Mouse (Mus musculus): ENCODE data around the gene Nalcn. TPM values are rescaled to one million over a fixed set of nuclear protein-coding genes. Genes with fewer than 3 reads are reported as not detected.

The Nalcn gene
- total and polyA plus RNA-seq, 3 experiments = not detected

DNA sequence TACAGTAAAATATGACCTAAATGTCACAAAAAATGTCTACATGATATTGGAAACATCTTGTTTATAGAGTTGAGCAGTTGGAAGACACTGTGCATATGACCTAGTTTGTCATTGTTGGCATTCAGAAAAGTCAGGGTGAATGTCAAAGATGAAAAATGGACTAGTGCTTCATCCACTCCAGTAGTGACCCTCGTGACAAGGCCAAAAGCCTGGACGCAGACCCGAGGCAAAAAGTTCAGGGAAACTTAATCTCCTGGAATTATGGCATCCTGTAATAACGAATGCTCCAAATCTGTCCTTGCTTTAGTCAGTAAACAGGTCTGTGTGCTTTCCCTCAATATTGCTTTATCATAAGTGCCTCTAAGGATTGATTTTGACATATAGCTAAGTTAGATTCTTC is 51.6 kb downstream of the Nalcn start:
- Histone ChIP-seq H3K27ac (ENCODE audit: insufficient read depth, low read depth) (no peak overlapping the region), H3K4me3 (replicated peaks in 1 of 3; ENCODE audit: low read depth in 2 of 3, low read length in 2 of 3, poor library complexity in 1 of 3) (no peak overlapping the region), H3K36me3 (replicated peaks in 1 of 2; ENCODE audit: control insufficient read depth in 1 of 2, insufficient read depth in 1 of 2, low read length in 1 of 2) (no peaks in the 10 kb centered on the region), H3K9ac (ENCODE audit: insufficient read depth, low read depth) (no peak overlapping the region), H3K4me1 (ENCODE audit: control insufficient read depth in 1 of 2, insufficient read depth in 2 of 2) (no peaks in the 10 kb centered on the region), H3K9me3 (replicated peaks; ENCODE audit: low read length) (no peaks in the 10 kb centered on the region), H3K79me2 (replicated peaks; ENCODE audit: control insufficient read depth, extremely low read depth, insufficient read depth, poor library complexity, severe bottlenecking) (no peaks in the 10 kb centered on the region), H3K4me2 (ENCODE audit: insufficient read depth, low read depth, poor library complexity, severe bottlenecking) (no peak overlapping the region), H3K27me3 (replicated peaks) (no peaks in the 10 kb centered on the region)
- dilution Hi-C loops (cut with MboI; ENCODE audit: extremely low pct_ligation_motif_present, extremely low pct_unique_long_range_greater_than_20kb, low sequenced_read_pairs) (no loop called here), in situ Hi-C loops (cut with MboI; ENCODE audit: low pct_ligation_motif_present, low pct_unique_long_range_greater_than_20kb, low sequenced_read_pairs) (no loop called here)
- TF ChIP-seq JUND (conservative IDR thresholded peaks at IDR 0.05; ENCODE audit: low read depth, low read length) (no peak), RCOR1 (conservative IDR thresholded peaks at IDR 0.05; ENCODE audit: low read depth, low read length) (no peak), ELF1 (IDR thresholded peaks at IDR 0.05; ENCODE audit: low read depth, low read length) (no peak), EP300 (IDR thresholded peaks at IDR 0.05; ENCODE audit: low read length) (no peak), NRF1 (IDR thresholded peaks at IDR 0.05; ENCODE audit: low read depth, low read length) (no peak), KAT2A (IDR thresholded peaks at IDR 0.05; ENCODE audit: insufficient replicate concordance, low read length) (no peak), IRF4 (IDR thresholded peaks at IDR 0.05; ENCODE audit: low read depth, low read length) (no peak), TBP (conservative IDR thresholded peaks at IDR 0.05; ENCODE audit: low read depth, low read length) (no peak), USF2 (conservative IDR thresholded peaks at IDR 0.05; ENCODE audit: low read depth, low read length) (no peak), BHLHE40 (IDR thresholded peaks at IDR 0.05; ENCODE audit: low read depth, low read length) (no peak), CHD2 (IDR thresholded peaks at IDR 0.05; ENCODE audit: low read length) (no peak), GABPA (IDR thresholded peaks at IDR 0.05; ENCODE audit: insufficient replicate concordance, low read depth, low read length) (no peak), ZMIZ1 (IDR thresholded peaks at IDR 0.05; ENCODE audit: low read depth, low read length) (no peak)
- no peak for DNase-seq (ENCODE audit: extremely low read depth)

DNA sequence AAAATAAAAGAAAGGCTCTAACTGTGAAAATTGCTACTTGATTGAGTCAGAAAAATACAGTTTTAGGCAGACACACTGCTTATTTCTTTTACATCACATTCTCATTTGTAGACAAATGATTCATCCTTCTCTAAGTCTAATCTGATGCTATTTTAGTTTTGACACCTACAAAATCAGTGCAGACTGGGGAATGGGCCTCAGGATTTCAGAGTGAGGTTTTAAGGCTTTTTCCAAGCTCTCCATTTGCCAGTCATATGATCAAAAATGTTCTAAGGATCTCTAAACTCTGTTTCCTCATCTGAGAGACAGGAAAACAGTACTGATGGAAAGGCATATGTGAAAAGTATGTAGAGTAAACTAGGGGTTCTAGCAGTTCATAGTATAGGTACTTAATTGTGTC is 52.0 kb downstream of the Nalcn start:
- H3K27me3 ChIP-seq (replicated peaks) = no peaks in the 10 kb centered on the region
- H3K4me1 ChIP-seq (ENCODE audit: control insufficient read depth in 1 of 2, insufficient read depth in 2 of 2) = no peaks in the 10 kb centered on the region
- H3K9ac ChIP-seq (ENCODE audit: insufficient read depth, low read depth) = no peak overlapping the region
- H3K9me3 ChIP-seq (replicated peaks; ENCODE audit: low read length) = no peaks in the 10 kb centered on the region
- dilution Hi-C loops (cut with MboI; ENCODE audit: extremely low pct_ligation_motif_present, extremely low pct_unique_long_range_greater_than_20kb, low sequenced_read_pairs) = no loop called here
- no peak for TF ChIP-seq POLR2A (IDR thresholded peaks at IDR 0.05; ENCODE audit: low read depth, low read length)
- TF ChIP-seq CHD2 (IDR thresholded peaks at IDR 0.05; ENCODE audit: low read length) = no peak
- no peak for TF ChIP-seq PAX5 (IDR thresholded peaks at IDR 0.05; ENCODE audit: low read length)
- TF ChIP-seq JUND (conservative IDR thresholded peaks at IDR 0.05; ENCODE audit: low read depth, low read length) = no peak
- TF ChIP-seq MYC (IDR thresholded peaks at IDR 0.05; ENCODE audit: low read depth, low read length) = no peak
- TF ChIP-seq MAZ (IDR thresholded peaks at IDR 0.05; ENCODE audit: low read depth, low read length) = no peak
- no peak for TF ChIP-seq CTCF (conservative IDR thresholded peaks at IDR 0.05 in 1 of 2, IDR thresholded peaks at IDR 0.05 in 1 of 2; ENCODE audit: low read depth in 2 of 2, low read length in 2 of 2)
- TF ChIP-seq ZC3H11A (IDR thresholded peaks at IDR 0.05; ENCODE audit: low read depth, low read length) = no peak
- TF ChIP-seq IRF4 (IDR thresholded peaks at IDR 0.05; ENCODE audit: low read depth, low read length) = no peak
- TF ChIP-seq USF2 (conservative IDR thresholded peaks at IDR 0.05; ENCODE audit: low read depth, low read length) = no peak
- TF ChIP-seq MAFK (IDR thresholded peaks at IDR 0.05; ENCODE audit: insufficient replicate concordance, low read length) = no peak
- TF ChIP-seq NRF1 (IDR thresholded peaks at IDR 0.05; ENCODE audit: low read depth, low read length) = no peak
- no peak for TF ChIP-seq SMC3 (IDR thresholded peaks at IDR 0.05; ENCODE audit: low read depth, low read length)
- no peak for TF ChIP-seq USF1 (IDR thresholded peaks at IDR 0.05; ENCODE audit: low read depth, low read length)
- no peak for TF ChIP-seq BHLHE40 (IDR thresholded peaks at IDR 0.05; ENCODE audit: low read depth, low read length)
- no peak for TF ChIP-seq POLR2AphosphoS2 (IDR thresholded peaks at IDR 0.05; ENCODE audit: low read depth, low read length)
- no peak for TF ChIP-seq MXI1 (IDR thresholded peaks at IDR 0.05; ENCODE audit: low read depth, low read length)
- no peak for TF ChIP-seq ETS1 (conservative IDR thresholded peaks at IDR 0.05; ENCODE audit: low read depth, low read length)
- TF ChIP-seq ELF1 (IDR thresholded peaks at IDR 0.05; ENCODE audit: low read depth, low read length) = no peak
- TF ChIP-seq ZKSCAN1 (IDR thresholded peaks at IDR 0.05; ENCODE audit: borderline replicate concordance, low read depth, low read length) = no peak
- H3K4me3 ChIP-seq (replicated peaks in 1 of 3; ENCODE audit: low read depth in 2 of 3, low read length in 2 of 3, poor library complexity in 1 of 3) = no peak overlapping the region
- no peak for DNase-seq (ENCODE audit: extremely low read depth)
- in situ Hi-C loops (cut with MboI; ENCODE audit: low pct_ligation_motif_present, low pct_unique_long_range_greater_than_20kb, low sequenced_read_pairs) = no loop called here
- no peak overlapping the region for H3K27ac ChIP-seq (ENCODE audit: insufficient read depth, low read depth)
- no peaks in the 10 kb centered on the region for H3K79me2 ChIP-seq (replicated peaks; ENCODE audit: control insufficient read depth, extremely low read depth, insufficient read depth, poor library complexity, severe bottlenecking)
- H3K36me3 ChIP-seq (replicated peaks in 1 of 2; ENCODE audit: control insufficient read depth in 1 of 2, insufficient read depth in 1 of 2, low read length in 1 of 2) = no peaks in the 10 kb centered on the region
- H3K4me2 ChIP-seq (ENCODE audit: insufficient read depth, low read depth, poor library complexity, severe bottlenecking) = no peak overlapping the region
